Mouse (Mus musculus): ENCODE measurements around the gene Usp4.

The Usp4 gene

DNA sequence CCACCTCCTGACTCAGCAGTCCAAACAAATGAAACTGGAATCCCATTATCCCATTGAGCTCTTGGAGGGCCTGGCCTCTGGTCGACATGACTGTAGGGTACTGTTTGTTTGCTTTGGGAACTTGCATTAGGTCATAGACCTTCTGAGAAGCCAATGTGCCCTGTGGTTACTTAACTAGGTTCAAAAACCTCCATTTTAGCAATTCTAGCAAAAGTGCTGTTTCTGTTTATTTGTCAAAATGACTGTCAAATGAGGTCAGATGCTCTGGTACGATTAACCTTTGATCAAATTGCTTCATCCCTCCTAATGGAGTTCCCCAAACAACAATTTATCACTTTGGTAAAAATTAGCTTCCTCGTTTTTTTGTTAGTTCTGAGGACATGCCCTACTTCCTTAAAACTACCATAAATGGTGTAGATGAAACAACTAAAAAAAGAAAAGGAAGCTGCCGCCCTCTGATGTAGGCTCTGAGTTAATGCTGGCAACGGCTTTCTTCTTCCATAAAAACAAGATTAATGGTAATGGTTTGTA, 5.3 kb upstream of the Usp4 start:
- no peak for DNase-seq (ENCODE audit: extremely low spot score)

DNA sequence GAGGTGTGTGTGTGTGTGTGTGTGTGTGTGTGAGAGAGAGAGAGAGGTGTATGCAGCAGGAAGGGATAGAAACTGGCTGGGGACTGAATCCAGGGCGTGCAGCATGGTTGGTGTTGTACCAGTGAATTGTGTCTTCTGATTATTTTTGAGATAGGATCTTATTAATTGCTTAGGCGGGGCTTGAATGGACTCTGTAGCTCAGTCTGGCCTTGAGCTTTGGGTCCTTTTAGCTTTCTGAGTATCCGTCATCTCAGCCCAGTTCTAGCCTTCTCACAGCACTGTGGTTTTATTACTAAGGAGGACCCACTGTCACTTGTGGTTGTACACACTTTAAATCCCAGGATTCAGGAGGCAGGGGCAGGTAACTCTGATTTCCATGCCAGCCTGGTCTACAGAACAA, 4.3 kb upstream of the Usp4 start:
- DNase-seq (ENCODE audit: extremely low spot score), result no peak

DNA sequence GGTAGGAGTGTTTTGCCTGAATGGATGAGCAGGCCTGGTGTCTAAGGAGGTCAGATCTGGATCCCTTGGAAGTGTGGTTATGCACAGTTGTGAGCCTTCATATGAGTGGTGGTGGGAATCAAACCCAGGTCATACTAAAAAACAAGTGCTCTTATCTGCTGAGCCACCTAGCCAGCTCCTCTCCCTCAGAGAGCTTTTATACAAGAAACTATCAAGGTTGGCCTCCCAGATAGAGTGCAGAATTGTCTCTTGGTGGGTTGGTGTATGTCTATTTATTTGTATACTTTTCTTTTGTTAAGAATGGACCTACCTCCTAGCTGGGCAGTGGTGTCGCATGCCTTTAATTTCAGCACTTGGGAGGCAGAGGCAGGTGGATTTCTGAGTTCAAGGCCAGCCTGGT, 3.8 kb upstream of the Usp4 start:
- no peak for DNase-seq (ENCODE audit: extremely low spot score)

DNA sequence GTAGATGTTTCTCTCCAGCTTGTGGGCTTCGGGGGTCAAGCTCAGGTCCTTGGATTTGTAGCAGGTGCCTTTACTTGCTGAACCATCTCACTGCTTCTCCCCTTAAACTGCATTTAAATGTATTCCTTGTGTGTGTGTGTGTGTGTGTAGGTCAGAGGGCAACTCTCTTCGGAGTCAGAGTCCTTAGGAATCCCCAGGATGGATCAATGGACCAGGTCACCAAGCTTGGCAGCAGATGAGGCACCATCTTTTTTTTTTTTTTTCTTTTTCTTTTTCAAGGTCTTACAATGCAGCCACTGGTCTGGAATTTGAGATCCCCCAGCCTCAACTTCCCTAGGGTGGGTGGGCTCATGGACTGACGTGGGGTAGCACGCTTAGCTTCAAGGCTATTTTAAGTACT, 3.2 kb upstream of the Usp4 start:
- no peak for DNase-seq (ENCODE audit: extremely low spot score)

DNA sequence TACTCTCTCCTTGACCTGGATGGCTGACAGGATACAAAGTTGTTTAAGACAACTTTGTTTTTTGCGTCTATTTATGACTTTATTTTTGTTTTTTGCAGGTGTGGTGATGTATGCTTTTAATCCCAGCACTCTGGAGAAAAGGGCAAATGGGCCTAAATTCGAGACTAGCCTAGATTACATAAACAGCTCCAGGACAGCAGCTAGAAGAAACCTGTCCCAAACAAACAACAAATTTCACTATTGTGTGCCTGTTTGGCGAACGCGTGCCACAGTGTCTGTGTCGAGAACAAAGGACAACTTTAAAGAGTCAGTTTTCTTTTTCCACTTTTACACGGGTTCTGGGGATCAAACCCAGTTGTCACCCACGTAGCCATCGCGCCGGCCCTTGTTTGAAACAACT, 629 bp upstream of the Usp4 start:
- DNase-seq (ENCODE audit: extremely low spot score), result no peak

DNA sequence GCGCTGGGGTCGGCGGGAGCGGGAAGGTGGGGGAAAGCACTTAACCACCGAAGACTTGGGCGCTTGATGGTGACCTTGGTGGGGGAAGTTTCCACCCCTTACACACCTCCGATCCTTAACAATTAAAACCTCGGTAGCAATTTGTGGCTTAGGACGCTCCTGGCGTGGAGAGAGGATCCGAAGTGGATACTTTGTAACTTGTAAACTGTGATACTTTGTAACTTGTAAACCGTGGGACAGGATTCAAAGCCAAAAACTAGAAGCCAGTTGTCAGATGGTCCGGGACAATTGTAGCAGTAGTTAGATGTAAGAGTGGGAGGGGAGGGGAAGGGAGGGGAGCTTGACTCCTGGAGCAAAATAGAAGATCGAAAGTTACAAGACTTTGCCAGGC, 632 bp downstream of the Usp4 start:
- no peak for DNase-seq (ENCODE audit: extremely low spot score)

DNA sequence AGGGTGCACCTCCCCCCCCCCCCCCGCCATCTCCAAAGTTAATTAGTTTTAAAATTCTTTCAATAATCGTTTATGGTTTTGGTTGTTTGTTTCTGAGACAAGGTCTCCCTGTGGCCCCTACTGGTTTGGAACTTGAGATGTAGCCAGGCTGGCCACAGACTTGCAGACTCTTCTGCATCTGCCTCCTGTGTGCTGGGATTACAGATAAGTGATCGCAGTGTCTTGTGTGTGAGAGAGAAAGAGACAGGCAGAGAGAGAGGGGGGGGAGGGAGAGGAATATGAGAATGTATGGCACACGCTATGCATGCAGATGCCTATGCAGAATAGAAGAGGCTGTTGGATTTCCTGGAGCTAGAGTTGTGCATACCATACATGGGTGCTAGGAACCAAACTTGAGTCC, 2.1 kb downstream of the Usp4 start:
- DNase-seq (ENCODE audit: extremely low spot score), result no peak

DNA sequence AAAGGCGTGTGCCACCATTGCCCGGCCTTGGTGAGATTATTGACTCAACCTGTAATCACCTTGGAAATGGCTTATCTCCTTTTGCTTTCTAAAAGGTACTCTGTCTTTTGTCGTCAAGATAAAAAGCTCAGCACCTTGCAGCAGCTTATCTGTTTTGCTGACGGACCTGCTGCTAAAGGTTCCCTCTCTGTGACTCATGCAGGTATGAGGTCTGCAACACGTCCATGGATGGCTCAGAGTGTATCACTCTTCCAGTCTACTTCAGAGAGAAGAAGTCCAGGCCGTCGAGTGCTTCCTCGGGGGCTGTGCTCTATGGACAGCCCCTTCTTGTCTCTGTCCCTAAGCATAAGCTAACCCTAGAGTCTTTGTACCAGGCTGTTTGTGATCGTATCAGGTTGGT, 30.6 kb downstream of the Usp4 start:
- DNase-seq (ENCODE audit: extremely low spot score), result no peak

DNA sequence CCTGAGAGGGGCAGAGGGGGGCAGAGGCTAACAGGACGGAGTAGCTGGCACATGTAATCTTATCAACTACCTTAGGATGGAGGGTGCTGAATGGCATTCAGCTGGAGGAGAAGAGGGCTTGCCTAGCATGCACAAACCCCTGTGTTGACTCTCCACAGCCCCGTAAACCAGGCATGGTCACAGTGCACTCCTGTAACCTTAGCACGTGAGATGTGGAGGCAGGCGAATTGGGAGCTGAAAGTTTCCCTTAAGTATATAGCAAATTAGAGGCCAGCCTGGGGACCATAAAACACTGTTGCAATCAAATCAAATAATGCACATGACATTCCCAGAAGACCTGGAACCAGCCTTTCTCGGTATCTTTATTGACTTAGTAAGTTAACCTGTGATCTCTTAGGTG, 31.1 kb downstream of the Usp4 start:
- DNase-seq (ENCODE audit: extremely low spot score), result no peak

DNA sequence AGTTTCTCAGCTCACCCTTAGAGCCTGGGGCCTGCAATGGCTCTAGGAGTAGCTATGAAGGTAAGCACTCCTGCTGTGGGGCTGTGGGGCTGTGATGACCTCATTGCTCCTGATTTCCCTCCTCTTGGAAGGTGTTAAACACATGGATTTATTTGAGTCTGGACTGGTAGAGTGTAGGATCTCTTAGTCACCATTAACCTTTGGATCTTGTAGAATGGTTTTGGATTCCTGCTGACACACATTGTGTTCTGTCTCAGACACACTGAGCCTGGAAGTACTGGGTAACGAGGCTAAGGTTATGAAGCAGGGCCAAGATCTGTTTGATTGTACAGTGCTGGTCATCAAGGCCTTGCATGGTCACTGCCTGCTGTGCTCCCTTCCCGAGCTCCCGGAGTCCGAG, 31.6 kb downstream of the Usp4 start:
- no peak for DNase-seq (ENCODE audit: extremely low spot score)

DNA sequence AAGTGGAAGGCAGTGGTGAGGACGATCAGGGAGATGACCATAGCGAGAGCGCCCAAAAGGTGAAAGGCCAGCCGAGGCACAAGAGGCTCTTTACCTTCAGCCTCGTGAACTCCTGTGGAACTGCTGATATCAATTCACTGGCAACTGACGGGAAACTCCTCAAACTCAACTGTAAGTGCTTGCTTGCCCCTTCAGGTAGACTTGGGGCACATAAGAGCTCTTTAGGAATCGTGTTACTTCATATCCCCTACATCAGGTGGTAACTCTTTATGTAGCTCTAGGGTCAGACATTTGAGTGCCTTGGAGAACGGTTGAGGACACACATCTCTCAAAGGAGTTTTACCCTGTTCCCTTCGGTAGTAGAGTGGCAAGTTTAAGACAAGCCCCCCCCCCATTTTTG, 33.7 kb downstream of the Usp4 start:
- DNase-seq (ENCODE audit: extremely low spot score), result no peak

DNA sequence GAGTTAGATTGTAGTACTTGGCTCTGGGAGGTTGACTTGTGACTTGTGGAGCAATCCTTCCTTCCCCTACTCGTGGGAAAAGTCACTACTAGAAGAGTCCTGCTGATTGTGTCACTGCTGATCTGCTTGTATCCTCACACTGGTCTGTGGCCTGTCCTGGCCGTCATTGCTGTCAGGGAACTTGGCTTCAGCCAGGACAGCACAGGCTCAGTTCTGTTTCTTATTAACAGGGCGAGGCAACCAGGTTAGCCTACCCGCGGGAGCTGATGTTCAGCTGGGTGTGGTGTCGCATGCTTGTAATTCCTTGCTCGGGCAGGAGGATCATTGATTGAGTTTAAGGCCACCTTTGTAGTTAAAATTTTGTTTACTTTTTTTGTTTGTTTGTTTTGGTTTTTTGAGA, 37.4 kb downstream of the Usp4 start:
- no peak for DNase-seq (ENCODE audit: extremely low spot score)

DNA sequence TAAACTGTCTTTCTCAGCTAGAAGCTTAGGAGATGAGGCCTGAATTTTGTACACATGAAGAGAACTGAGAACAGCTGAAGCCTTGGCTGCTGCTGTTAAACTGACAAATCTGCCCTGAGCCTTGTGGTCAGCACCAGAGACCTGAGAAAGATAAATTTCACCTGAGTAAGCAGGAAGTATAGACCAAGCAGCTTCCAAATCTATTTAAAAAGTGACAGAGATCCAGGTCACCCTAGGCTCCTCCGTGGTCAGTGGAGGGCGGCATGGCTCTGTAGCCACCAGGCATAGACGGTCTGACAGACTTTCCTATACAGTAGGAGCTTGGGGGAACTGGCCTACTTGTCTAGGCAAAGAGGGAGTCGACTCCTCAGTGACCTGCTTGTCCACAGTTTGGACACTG, 39.2 kb downstream of the Usp4 start:
- no peak for DNase-seq (ENCODE audit: extremely low spot score)

DNA sequence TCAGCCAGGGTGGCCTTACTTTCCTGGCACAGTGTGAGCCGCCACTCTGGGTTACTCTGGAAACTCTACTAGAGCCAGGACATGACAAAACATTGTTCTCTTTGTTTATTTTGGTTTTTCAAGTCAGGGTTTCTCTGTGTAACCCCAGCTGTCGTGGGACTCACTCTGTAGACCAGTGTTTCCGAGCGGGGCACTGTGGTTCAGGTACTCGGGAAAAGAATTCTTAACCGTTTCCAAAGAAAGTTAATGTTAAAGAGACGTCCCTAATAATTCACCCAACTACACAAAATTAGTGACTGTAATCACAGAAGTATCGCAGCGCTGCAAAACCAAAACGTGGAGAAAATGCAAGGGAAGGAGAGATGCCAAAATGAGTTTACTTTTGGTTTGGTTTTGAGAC, 40.9 kb downstream of the Usp4 start:
- no peak for DNase-seq (ENCODE audit: extremely low spot score)

DNA sequence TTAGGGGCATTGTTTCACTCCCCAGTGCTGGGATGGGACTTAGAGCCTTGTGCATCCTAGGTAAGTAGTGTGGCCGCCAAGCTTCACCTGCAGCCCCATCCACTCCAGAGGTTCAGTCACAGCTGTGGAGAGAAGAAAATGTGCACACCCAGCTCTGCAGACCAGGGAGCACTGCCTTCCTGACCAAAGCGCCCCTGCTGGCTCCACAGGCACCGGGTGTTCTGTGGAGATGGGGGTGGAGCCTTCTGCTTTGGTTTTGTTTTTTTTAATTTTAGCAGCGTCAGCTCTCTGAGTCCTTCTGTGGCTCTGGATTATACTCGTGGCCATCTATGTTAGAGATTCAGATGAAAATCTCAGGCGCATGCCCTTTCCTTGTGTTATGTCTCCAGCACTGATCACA, 41.6 kb downstream of the Usp4 start:
- no peak for DNase-seq (ENCODE audit: extremely low spot score)

DNA sequence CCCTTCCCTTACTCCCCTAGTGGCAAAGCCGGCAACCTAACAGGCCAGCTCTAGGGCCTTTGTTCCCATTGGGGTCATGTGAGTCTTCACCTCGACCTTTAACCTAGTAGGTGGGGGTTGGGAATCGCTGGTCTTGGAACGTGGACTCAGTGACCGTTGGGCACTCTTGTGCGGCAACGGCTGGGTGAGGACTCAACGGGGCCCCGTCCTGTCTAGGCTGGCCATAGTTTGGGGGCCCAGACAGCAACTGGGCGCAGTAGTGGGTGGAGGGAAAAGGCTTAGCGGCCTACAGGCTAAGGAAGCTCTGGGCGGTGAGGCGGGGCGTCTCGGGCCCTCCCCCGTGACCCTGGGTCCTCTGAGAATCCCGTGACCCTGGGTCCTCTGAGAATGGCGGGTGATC, 45.0 kb downstream of the Usp4 start, which contains the start of gene 1700102P08Rik:
Gene 1700102P08Rik (plus strand): TSS at position 130 of the 400 bp plus-strand sequence.
- peak; percentile 26 for DNase-seq (ENCODE audit: extremely low spot score)

DNA sequence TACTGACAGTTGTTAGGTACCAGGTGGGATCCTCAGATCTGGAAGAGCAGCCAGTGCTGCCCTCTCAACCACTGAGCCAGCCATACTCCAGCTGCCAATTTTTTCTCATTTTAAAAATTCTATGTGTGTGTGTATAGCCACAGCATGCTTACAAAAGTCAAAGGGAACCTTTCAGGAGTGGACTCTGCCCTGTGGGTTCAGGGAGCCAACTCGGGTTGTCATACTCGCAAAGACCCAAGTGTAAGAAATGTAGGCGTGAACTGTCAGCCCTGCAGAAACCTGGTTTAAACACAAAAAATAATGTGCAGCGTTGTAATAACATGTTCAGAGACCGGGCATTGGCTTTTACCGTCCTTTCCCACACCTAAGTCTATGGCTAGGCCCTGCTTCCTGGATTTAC, 46.5 kb downstream of the Usp4 start:
- DNase-seq (ENCODE audit: extremely low spot score), result no peak

DNA sequence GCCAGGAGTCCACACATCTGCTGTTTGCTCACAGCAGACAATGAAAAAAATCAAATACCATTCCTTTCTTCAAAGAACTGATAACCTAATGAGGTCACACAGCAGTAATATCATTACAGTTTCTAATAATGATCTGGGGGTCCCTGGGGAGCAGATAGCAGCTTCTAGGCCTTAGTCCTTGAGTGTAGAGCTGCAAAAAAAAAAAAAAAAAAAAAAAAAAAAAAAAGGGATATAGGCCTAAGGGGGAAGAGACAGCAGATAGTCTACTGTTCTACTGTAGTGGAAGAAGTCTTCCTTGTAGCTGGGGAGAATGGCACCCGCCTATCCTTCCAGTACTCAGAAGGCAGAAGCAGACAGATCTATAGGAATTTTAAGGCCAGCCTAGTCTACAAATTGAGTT, 47.8 kb downstream of the Usp4 start:
- no peak for DNase-seq (ENCODE audit: extremely low spot score)

DNA sequence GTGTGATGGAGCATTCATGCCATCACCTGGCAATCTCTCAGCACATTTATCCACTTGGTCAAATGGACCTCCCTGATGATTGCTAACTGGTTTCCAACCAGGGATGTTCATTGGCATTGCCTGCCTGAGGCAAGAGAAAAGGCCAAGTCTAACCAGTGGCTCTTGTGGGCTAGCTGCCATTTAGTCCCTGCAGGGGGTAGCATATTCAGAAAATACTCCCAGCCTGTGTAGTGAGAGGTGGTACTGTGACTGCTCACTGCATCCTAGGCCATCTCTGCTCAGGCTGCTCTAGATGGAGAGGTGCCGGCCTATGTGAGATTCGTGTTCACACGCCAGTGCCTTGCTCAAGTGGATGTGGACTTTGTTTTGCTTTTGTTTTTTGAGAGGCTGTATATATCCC, 50.7 kb downstream of the Usp4 start:
- DNase-seq (ENCODE audit: extremely low spot score), result no peak

DNA sequence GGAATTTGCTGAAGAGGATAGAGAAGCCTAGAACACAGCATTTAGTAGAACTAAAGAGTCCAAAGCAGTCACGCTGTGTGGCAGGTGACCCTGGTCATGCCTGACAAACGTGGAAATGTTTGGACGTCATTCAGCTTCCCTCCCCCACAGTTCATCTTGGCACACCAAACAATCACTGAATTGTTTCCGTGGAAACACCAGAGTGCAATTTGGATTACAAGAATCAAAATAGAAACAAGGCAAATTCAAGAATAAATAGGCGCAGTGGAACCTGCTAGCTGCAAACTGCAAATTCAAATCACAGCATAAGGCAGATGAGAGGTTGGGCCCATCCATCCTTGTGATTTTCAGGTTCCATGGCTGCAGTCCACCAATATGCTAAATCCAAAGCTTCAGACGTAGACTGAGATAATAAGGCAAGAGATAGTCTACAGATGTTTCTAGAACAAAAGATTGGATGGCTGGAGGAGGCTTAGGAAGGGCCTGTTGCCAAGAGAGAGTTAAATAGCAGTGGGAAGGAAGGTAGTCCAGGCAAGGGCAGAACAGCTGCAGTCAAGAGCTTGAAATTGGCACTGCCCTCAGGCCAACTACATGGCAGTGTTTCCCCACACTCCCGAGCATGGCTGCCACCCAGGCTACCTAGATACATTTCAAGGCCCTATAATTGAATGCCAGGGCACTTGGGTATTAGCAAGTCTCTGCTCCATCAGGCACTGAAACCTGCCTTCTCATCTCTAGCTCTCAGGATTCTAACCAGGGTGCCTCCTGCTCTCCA, 53.7 kb downstream of the Usp4 start:
- no peak for DNase-seq (ENCODE audit: extremely low spot score)

DNA sequence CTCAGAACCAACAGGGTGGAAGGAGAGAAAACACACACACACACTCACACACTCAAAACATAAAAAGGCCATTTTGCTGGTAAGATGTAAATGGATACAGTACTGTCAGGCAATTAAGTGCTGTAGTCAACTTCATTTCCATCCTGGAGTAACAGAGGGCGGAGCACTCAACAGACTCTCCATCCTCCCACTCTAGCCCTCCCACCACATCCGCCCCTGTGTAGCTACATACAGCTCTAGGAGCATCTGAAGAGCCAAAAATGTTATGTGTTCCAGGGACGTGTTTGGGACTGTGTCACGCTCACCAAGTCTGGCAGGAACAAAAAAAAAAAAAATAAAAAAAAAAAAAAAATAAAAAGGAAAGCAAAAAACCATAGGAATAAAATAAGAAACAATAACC, 55.4 kb downstream of the Usp4 start:
- no peak for DNase-seq (ENCODE audit: extremely low spot score)

DNA sequence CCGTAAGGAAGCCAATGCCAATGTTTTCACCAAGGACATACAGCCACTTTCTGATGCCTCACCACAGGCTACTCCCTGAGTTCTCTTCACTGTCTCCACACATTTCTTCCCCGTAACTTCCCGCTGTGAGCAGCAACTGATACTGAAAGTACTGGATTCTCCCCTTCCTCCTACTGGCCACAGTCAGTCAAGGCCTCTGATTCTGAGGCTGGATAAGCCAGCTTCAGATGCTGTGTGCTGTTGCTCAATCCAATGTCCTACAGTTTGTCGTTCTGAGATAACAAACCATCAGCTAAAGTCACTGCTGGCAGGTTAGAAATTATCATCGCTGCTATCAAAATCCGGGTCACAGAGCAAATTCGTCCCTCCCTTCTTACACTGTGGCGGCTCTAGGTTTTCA, 56.8 kb downstream of the Usp4 start:
- no peak for DNase-seq (ENCODE audit: extremely low spot score)

DNA sequence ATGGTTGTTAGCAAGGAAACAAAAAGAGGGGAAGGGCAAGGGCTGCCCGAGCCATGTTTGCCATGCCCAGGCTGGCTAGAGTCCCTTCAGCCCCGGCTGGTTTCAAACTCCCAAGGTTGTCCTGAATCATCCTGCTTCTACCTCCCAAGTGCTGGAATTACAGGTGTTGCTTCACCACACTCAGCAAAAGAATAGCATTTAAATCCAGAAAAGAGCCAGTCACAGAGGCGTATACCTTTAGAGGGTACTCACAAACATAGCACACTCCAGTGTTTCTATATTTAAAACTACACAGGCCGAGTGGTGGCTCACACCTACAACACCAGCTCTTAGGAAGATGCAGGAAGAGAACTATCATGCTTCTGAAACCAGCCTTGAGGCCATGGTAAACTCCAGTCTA, 61.9 kb downstream of the Usp4 start:
- no peak for DNase-seq (ENCODE audit: extremely low spot score)

DNA sequence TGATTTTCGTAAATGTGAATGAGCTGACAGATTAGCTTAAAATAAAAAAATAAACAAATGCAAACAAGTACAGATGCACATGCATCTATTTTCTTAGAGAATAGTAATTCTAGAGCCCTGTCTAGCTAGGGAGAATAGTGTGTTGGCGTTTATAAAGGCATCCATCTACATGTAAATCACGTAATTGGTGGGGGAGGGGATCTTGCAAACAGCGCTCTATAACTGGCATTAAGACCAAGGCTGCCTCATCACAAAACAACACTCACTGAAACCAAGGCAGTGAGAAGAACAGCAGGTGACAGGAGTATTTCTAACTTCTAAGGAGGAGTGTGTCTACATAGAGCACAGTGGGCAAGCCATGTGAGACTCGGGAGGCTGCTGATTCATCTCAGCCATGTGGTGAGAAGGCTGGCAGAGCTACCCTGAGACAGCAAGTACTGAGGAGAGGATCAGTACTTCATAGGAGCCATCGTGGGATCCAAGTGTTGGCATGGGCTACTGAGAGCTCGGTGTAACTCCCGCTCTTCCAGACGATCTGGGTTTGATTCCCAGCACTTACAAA, 63.8 kb downstream of the Usp4 start:
- DNase-seq (ENCODE audit: extremely low spot score), result no peak

All from embryo, embryonic 9.5 days (tissue).